Mouse (Mus musculus) G1E-ER4 (cell line): Measurements from ENCODE around the gene Kifc5b. TPM values are rescaled to one million over a fixed set of nuclear protein-coding genes. Genes with fewer than 3 reads are reported as not detected.

Experiments used
- GATA1 ChIP-seq: IDR thresholded peaks from one replicate; pipeline ENCODE4 v1.8.0; 2012; ENCODE audit warnings: low read length, inconsistent platforms
- polyA plus RNA-seq: library from polyadenylated mRNA; stranded (reverse); fragments of >175 nt; gene quantifications from 2 replicates; pipeline ENCODE4 v1.2.3, GENCODE M21; 2012

The Kifc5b gene
- polyA plus RNA-seq, 1 experiment = 36.2 TPM

DNA sequence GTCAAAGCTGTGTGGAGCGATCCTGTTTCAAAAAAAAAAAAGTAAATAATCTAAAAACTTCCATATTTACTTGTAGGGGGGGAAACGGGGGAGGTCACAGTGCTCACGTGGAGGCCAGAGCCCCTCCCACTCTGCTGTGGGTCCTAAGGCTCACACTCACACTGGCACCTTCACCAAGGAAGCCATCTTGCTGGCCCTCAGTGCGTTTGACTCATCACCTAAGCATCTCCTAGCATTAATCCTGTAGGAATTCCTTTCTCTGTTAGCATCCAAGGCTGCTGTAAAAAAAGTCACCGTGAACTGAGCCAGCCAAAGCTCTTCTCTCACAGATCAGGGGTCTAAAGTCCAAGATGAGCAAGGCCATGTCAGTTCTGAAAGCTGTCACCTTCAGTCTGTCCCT is 39.4 kb downstream of the Kifc5b start:
- no peak for TF ChIP-seq GATA1

DNA sequence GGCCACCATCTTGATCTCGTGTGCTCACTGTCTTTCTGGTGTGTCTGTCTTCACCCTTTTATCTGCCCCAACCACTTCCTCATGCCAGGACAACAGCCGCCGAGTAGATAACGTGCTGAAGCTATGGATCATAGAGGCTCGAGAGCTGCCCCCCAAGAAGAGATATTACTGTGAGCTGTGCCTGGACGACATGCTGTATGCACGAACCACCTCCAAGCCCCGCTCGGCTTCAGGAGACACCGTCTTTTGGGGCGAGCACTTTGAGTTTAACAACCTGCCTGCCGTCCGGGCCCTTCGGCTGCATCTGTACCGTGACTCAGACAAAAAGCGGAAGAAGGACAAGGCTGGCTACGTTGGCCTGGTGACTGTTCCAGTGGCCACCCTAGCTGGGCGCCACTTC is 40.0 kb downstream of the Kifc5b start:
- peak; percentile 83 for TF ChIP-seq GATA1

DNA sequence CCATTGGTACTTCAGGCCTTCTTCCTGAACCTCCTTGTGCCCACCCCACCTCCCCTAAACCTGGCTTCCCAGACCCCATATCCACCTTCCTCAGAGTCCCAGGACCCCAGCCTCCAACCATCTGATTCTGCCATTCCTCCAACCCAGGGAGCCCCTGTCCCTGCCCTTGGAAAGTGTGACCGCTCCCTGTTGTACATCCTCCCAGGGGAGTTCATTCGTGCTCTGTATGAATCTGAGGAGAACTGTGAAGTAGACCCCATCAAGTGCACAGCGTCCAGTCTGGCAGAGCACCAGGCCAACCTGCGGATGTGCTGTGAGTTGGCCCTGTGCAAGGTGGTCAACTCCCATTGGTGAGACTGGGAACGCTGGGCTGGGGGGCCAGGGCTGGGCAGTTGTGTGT is 41.0 kb downstream of the Kifc5b start:
- no peak for TF ChIP-seq GATA1

DNA sequence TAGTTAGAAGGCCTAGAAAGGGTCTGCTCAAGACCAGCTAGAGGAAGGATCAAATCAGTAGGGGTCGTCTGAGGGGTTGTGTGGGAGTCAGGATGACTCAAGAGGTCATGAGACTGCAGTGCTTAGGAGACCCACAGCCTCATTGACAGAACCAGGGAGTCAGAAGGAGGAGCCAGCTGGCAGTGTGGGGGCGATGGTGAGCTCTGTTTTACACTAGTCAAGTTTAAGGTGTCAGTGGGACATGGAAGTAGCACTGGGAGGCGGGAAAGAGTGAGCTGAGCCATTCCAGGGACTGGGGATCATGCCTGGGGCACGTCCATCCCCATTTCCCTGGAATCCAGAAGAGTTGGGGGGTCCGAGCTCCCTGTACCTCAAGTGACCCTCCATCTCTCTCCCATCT is 42.0 kb downstream of the Kifc5b start:
- no peak for TF ChIP-seq GATA1

DNA sequence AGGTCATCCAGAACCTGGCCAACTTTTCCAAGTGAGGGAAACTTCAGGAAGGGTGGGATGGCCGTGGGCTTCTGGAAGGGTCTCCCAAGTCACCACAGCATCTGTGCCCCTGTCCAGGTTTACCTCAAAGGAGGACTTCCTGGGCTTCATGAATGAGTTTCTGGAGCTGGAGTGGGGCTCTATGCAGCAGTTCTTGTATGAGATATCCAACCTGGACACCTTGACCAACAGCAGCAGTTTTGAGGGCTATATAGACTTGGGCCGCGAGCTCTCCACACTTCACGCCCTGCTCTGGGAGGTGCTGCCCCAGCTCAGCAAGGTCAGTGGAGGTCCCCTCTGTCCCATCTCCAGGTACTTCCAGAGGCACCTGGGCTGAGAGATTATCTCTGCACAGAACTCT is 42.9 kb downstream of the Kifc5b start:
- no peak for TF ChIP-seq GATA1

DNA sequence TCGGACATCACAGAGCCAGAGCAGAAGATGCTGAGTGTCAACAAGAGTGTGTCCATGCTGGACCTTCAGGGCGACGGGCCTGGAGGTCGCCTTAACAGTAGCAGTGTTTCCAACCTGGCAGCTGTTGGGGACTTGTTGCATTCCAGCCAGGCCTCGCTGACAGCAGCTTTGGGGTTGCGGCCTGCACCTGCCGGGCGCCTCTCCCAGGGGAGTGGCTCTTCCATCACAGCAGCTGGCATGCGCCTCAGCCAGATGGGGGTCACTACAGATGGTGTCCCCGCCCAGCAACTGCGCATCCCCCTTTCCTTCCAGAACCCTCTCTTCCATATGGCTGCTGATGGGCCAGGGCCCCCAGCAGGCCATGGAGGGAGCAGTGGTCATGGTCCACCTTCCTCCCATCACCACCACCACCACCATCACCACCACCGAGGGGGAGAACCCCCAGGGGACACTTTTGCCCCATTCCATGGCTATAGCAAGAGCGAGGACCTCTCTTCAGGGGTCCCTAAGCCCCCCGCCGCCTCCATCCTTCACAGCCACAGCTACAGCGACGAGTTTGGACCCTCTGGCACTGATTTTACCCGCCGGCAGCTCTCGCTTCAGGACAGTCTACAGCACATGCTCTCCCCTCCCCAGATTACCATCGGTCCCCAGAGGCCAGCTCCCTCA is 44.8 kb downstream of the Kifc5b start:
- no peak for TF ChIP-seq GATA1

DNA sequence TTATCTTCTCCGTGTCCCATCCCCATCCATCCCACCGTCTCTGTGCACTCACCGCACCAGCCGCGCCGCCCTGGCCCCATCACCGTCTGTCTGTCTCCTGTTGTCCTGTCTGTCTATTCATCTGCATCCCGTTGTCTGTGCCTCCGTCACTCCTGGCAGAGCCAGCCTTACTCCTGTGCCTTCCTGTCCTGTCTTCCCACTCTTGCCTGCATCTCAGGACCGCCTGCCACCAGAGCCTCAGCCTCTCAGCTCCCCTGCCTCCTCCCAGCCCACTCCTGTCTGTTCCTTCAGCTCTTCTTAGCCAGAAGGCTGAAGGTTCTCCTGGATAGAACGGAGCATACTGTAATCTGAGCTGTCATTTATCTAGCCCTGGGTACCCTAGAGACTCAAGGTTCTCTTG is 50.1 kb downstream of the Kifc5b start:
- no peak for TF ChIP-seq GATA1

DNA sequence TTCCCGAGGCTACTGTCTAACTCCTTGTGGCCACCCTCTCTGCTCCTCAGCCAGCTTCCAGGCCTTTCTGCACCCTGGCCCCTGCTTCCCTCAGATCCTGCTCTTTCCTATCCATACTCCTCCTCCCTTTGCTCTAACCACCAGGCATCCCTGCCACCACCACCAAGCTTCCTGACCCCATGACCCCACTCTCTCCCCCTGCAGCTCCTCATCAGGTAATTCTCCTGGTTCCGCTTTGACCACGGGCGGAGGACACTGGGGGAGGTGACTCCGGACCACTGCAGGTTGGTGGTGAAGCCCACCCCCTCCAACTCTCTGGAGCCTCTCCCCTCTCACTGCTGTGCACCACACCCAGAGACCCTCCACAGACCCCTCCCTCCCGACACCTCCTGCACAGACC is 50.6 kb downstream of the Kifc5b start:
- no peak for TF ChIP-seq GATA1

DNA sequence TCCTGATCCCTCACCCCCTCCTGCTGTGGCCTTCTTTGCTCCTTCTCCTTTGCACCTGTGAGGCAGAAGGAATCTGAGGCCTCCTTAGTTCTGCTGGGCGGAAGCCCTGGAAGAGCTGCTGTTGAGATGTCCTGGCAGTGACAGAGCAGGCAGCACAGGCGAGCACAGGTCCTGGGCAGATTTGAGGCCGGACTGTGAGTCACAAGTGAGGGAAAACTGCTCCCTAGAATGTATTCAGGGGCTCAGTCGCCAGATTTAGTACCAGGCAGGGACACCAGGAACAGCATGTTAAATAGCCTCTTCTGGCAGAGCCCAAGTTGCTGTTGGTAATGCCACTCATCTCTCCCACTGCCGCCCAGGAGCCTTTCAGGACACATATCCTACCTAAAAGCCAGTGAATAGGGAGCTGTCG is 51.3 kb downstream of the Kifc5b start:
- TF ChIP-seq GATA1 = no peak

DNA sequence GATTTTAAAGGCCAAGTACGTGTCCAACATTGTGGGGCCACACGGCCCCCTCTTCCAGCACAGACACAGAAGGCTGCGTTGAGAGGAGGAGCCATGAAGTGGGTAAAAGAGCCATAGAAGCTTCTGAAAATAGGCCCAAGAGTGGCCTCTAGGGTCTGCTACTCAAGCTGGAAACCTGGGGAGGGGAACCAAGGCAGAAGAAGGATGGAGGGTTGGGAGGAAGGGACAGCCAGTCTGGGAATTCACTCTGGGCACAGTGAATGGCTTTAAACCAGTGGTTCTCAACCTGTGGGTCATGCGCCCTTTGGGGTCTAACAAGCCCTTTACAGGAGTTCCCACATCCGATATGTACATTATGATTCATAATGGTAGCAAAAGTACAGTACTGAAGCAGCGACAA is 52.4 kb downstream of the Kifc5b start:
- no peak for TF ChIP-seq GATA1

DNA sequence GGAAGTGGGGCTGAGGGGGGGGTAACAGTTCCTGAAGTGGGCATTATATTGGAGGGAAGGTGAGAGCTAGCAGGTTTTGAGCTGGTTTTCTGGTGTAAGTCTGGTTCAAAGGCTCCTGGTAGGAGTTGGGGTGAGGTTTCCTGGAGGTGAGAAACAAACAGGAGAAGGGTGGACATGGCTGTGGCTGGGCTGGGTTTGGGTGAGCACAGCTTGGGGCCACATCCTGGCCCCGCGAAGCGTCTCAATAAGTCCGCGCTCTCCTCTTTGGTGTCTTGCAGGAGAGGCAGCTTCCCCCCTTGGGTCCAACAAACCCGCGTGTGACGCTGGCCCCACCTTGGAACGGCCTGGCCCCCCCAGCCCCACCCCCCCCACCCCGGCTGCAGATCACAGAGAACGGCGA is 53.3 kb downstream of the Kifc5b start:
- TF ChIP-seq GATA1 = no peak

DNA sequence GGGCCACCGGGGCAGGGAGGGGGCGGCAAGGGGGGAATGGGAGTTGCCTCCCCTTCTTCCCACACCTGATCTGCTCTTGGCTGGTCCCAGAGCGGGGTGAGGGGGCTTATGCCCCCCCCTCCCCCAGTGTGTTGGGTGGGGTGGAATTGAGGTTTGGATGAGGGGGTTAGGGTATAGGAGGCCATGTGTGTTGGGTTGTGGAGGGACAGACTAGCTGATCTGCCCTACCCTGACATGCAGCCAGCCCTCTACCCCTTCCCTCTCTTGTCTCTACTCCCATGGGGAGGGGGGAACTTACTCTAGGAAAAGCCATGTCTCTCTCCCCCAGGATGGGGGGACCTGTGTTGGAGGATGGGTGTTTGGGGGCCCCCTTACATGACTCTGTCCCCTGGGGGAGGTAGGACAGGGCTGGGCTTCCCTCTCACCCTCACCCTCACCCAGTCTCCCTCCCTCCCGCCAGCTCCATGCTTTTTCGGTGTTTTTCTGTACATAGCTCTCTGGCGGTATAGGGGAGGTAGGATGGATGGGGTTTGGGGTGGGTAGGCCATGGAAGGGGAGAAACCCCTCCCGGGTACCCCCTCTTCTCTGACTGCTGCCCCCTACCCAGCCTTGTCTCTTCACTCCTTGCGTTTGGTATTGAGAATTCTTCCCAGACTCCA is 54.5 kb downstream of the Kifc5b start:
- no peak for TF ChIP-seq GATA1

DNA sequence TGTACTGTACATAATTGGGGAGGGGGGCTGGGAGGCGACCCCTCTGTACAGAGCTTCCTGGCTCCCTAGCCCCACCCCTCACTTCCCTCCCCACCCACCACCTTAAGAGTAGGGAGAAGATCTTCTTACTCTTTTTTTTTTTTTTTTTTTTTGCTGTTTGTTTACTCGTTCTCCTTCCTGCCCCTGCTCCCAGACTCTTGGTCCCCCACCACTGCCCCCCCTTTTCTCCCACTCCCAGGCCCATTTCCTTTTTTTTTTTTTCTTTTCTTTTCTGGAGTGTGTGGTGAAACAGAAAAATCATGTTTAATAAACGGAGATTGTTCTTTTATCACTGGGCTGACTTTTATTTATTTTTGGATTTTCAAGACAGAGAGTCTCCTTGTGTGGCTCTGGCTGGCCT is 55.2 kb downstream of the Kifc5b start:
- TF ChIP-seq GATA1 = no peak

DNA sequence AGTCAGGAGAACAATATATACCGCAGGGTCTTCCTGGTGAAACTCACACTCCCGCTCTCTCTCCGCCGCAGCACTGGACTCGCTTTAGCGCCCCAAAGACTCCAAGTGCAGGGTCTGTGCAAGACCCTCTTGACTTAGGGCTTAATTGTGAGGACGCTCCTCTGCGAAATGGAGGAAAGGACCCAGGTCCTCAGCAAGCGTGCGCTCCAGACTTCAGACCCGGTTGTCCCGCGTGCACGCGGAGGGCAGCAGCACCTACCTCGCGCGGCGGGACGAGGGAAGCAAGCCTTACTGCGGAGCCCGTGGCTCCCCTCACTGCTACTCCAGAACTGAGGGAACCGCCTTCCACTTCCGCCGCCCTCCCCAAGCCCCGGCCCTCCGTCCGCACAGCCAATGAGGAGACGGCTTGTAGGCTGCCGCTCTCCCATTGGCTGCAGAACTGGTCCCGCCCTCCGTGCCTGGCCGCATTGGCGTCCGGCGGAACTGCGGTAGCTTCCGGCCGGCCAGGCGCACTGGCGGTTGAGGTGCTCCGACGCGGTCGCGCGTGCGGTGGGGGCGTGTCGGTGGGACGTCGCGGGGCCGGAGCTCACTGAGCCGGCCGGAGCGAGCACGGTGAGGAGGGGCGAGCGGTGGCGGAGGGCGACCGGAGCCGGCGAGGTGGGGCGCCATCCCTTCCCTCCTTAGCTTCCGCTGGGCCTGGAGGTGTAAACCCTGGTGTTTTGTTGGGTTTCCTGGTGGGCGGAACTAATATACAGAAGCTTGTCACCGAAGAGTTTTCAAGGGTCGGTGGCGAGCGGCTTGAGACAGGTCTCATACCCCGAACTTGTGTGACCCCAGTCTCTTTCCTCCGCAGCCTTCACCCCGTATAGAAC is 56.0 kb downstream of the Kifc5b start, which contains the start of gene Zbtb9:
Gene Zbtb9 (plus strand): TSS at position 465 of the 872 bp plus-strand sequence.
- no peak for TF ChIP-seq GATA1

DNA sequence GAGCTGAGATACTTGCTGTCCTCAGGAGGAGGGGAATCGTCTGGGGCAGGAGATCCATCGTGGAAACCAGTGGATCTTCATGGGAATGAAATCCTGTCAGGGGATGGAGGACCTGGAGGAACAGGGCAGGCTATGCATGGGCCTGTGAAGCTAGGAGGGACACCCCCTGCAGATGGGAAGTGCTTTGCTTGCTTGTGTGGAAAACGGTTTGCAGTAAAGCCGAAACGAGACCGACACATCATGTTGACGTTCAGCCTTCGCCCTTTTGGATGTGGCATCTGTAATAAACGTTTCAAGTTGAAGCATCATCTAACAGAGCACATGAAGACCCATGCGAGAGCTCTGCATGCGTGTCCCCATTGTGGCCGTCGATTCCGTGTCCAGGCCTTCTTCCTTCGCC is 57.7 kb downstream of the Kifc5b start:
- no peak for TF ChIP-seq GATA1

DNA sequence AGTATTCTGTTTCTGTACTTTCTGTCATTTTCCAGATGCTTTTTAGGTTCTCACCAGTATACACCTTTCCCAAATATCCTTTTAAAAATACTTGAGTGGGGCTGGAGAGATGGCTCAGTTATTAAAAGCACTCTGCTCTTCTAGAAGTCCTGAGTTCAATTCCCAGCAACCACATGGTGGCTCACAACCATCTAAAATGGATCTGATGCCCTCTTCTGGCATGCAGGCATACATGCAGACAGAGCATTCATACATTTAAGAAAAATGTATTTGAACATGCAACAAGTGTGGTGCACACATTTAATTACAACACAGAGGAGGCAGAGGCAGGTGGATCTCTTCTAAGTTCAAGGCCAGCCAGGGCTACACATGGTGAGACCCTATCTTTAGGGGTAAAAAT is 58.5 kb downstream of the Kifc5b start:
- no peak for TF ChIP-seq GATA1
